Mouse (Mus musculus) kidney, postnatal 25 days (tissue): ENCODE results near the gene Adam23.

Experiments used
- DNase-seq, 2 experiments: peaks; one replicate each; pipeline ENCODE4 v3.0.0; 2021; ENCODE audit warnings: mixed read lengths in 2 of 2

Adam23 gene

DNA sequence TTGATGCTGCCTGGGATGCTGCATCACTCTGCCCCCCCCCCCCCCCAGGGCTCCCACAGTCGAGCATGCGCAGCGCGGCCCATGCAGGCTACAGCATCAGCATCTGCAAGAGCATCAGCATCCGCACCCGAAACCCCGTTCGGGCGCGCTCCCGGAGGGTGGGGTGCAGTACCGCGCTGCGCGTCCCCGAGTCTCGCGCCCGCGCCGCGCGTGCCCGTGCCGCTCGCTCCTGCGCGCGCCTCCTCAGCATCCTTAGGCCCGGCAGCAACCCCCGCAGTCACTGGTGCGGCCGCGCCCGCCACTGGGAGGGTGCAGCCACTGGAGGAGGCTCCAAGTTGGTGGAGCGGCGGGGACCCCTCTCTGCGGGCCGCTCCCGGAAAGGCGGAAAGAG is at the start of gene Adam23:
Gene Adam23 (plus strand): TSS at position 236 of the 391 bp plus-strand sequence.
- no peak for DNase-seq

DNA sequence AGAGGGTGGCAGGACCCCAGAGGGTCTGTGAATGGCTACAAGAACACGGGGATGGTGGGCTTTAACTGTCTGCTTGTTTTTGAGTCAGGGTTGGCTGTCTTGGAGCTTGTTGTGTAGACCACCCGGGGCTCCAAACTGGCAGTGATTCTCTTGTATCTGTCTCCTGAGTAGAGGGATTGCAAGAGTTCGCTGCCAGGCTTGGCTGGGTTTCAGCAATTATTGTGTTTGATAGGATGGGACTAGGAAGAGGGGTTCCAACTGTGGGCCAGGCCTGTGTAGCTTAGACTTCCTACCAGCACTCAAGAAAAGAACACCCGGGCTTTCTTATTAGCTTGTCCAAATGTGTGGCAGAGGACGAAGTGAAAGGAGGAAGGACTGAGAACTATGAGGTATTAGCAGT is 44.6 kb upstream of the Adam23 start:
- no peak for DNase-seq

DNA sequence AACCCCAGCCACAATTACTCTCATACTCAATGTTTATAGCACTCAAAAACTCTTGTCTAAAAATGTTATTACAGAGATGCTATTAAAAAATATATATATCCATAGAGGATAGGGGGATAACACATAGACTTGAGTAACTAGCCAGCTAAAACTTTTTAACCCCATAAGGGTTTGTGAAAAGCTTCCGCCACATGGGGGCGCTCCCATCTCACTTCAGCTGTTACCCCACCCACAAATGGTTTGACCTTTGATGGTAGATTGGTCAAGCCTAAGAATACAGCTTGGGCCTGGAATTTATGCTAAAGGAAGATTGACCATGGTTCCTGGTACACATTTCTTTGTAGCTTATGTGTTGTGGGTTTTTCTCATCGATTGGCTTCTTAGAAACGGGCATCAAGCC is 42.1 kb upstream of the Adam23 start:
- peak in 1 of 2 experiments; percentile 21 for DNase-seq

DNA sequence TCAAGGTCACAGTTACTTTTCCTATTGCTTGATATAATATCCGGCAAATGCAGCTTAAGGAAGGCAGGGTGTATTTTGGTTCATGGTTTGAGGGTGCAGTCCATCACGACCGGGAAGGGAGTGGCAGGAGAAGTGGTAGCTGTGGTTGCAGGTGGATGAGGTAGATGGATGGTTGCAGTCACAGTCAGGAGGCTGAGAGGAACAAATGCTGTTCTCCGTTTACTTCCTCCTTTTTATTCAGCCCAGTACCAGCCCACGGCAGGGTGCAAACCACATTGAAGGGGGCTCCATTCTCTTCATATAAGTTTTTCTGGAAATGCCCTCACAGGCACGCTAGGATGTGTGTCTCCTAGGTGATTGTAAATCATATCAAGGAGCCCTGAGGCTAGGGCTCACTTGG is 37.3 kb upstream of the Adam23 start:
- no peak for DNase-seq

DNA sequence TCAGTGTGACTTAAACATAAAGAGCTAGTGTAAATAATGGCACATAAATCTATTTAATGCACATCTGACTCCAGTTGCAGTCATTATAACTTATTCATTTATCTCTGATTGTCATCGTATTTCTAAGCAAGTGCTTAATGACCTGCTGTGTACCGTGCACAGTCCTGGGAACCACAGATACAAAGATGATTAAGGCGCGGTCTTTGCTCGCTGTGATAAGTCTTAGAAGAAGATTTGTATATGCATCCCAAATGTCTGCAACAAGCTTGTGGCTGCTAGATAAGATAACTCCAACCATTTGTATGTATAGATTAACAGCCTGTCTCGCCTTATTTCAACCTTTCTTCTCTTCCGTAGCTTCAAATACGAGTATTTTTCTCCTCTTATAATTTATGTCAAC is 27.2 kb upstream of the Adam23 start:
- DNase-seq: no peak

DNA sequence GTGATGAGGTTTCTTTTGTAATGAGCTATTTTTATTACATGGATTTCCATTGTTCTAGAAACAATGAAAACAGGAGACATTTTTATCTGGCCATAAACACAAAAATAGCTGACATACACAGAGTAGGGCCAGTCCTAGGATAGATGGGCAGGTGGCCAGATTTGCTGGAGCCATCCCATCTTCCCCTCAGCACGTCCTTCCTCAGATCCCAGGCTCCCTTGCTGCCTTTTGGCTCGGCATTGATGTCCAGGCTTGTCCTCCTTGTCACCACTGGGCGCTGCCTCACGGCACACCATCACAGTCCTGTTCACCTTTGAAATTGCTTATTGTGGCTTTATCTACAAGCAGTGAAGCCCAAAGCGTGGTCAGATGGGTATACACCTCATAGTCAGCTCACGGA is 15.0 kb upstream of the Adam23 start:
- DNase-seq: no peak

DNA sequence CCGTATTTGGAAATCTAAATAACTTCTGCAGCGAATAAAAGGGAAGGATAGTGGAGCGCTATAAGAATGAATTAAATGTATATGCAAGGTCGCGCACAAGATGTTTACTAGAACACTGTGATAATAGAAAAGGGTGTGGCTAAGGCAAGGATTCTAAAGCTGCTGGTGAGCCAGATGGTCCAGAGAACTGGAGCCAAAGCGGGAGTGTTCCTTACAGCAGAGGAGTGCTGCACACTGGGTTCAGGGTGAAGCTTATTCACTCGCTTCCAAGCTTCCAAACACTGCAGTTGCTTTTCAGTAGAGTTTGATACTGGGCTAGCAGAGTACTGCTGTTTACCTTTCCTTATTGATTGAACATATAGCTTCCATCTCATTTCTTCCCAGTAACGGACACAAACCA is 14.5 kb upstream of the Adam23 start:
- DNase-seq: no peak

DNA sequence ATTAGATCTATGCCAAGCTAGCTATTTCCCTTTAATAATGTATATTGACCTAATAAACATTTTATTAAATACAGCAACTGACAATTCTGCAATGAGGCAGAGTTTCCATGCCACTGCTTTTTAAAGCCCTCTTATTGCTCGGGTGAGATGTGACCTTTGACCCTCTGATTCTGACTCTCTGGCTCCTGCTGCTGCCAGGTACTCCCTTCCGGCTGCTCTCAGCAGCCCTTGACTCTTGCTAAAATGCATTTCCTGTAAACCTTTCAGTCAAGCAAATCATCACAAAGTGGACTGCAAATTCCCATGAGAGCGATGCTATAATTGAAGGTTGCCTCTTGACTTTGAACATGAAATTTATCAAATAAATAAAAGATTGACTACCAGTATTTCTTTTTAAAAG is 13.8 kb upstream of the Adam23 start:
- DNase-seq: no peak

DNA sequence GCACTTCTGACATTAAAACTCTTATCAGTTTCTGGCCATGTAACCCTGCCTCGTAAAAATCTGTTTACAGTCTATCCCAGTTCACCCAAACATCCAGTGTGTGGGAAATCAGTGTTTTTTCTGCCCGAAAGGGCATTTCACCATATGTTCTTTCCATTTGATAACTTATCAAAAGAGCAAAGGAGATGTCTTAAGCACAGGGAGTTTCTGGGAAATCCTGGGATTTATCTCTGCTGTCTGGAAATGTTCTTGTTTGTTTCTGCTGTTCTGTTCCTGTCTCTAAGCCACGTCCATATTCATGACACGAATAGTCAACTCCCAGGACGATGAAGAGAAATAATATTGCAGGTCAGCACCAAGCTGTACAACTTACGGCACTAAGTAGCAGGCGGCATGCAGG is 11.6 kb upstream of the Adam23 start:
- DNase-seq: no peak

DNA sequence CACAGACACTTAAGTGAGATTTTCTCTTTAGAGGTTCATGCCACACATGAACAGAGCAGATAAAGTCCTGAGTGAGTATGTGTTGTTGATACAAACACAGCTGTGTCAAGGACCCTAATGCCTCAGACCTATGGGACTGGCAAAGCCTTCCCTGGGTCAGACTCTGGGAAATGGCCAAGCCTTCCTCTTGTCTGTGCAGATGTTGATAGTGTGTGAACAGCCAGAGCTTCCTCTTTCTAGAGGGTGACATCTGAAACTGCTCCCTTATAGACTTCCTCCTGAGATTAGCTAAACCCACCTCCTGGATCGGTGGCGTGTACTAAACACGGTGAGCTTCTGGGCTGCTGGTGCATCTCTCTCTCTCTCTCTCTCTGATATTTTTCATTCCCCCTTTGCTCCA is 8.2 kb upstream of the Adam23 start:
- DNase-seq: no peak

DNA sequence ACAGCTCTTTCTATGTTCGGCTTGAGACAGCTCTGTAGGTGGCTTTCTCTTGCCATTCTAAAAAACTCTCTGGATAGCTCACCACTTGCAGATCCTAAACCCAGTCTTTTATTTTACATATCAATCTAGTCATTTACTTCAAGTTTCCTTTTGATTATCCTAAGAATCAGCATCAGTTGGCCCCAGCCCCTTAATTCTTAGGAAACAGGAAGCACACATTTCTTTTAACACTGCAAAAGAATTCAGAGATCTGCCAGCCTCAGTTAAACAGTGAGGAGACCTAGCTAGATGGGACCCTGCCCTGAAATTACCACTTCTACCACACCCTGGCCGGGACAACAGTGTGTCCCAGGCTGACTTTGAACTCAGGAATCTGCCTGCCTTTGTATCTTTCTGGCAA is 3.5 kb upstream of the Adam23 start:
- no peak for DNase-seq

DNA sequence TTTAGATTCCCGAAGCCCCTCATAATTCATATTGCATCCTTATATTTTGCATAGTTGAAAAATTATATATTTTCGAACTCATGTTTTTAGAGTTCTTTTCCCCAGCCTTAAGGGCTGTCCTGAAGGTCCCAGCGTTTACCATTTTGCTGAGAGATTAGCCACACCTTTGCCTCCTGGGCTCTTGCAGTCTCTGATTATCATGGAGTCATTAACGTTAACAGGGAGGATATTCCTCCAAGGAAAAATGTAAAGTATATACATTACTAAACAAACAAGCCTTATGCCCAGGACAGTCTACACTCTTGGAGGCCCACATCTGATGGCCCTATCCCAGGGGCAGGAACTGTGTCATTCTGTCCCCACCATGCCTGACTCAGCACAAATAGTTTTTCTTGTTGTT is 3.1 kb upstream of the Adam23 start:
- DNase-seq: no peak

DNA sequence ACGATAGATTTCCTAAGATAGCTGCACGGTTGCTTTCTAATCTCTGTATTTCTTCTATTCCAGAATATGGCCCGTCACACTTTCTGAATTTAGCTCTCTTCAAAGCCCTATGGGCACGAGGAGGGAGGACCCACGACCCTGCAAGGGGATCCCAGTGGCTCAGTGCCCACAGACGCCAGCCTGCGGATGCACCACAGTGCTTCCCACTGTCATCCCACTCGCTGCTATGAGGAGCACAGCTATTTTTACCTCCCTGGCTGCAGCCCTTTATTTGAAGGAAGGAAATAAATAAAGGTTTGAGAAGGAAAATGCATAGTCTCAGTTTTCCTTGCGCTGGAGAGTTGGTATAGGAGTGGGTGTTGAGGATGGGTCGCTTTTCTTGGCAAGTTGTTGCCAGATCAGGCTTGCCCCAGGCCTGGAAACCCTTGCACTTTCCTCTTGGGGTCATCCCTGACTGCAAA is 512 bp upstream of the Adam23 start:
- DNase-seq: no peak

DNA sequence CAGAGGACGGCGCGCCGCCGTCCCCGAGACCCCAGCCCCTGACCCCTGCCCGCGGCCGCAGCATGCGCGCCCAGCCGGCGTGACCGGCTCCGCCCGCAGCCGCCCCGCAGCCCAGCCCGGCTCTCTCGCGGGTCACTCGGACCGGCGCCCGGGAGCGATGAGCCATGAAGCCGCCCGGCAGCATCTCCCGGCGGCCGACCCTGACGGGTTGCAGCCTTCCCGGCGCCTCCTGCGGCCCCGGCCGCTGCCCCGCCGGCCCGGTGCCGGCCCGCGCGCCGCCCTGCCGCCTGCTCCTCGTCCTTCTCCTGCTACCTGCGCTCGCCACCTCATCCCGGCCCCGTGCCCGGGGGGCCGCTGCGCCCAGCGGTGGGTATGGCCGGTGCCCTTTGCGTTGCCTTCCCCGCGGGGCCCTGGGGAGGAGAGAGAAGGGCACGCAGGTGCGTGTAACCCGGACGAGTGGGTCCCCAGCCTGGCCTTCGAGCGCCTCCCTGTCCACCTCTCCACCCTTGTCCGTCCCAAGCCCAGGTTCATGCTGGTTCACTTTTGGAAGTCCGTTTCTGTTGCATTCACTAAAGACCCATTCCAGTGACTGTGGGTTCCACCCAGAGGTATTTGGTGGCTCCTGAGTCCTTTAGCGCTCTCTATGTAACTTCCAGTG is 485 bp downstream of the Adam23 start:
- DNase-seq: peak in 1 of 2 experiments; percentile 37

DNA sequence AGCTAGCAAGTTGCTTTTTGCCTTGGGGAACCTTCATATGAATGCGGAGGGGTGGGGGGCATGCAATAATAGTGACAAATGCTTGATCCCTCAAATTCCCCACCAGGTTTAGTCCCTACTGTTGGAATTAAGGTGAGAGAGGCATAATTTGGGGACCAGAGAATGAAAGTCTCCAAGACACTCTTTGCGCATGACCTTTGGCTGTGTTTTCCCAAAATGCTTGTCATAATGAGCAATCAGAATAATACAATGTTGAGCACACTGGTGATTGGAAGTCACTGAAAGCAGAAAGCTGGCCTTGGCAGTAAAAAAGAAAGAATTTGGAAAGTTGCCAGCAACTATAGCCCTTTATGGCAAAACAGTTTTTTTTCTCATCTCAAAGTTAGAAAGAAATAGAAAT is 1.0 kb downstream of the Adam23 start:
- DNase-seq: no peak

DNA sequence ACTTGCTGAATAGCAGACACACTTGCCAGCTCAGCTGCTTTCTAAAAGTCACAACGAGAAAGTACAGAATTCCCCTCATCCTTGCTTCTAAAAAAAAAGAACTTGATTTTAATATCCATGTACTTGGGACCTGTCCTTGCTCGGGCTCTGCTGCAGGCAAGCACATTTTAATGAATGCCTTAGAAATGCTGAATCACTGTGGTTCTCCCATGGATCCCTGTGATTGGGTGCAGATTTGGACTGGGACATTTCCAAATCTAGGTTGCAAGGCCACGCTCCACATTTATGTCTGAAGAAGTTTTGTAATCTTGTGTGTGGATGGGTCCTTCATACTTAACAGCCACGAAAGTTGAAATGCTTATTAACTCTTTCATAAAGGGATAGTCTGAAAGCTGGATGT is 4.4 kb downstream of the Adam23 start:
- no peak for DNase-seq

DNA sequence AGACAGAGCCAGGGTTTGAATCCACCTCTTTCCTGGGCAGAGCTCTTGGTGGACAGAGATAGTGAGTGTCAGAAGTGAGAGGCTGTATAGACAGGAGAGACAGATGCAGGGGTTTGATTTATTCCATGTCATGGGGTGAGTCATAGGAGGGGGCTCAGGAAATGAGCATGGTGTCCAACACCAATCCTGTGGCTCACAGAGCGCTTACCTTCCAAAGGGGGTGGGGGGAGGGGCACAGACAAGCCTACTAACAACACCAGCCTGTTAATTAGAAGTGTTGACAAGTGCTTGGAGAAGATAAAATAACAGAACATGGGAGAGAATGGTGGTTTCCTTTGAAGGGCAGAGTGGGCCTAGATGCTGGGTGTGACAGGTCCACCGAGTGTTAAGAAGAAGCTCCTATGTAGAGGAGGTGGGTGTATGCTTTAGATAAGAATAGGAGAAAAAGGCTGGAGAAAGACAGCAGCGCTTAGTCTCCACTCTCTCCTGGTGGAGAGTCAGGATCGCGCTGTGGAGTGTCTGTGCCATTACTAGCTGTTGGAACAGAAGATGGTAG is 7.7 kb downstream of the Adam23 start:
- no peak for DNase-seq

DNA sequence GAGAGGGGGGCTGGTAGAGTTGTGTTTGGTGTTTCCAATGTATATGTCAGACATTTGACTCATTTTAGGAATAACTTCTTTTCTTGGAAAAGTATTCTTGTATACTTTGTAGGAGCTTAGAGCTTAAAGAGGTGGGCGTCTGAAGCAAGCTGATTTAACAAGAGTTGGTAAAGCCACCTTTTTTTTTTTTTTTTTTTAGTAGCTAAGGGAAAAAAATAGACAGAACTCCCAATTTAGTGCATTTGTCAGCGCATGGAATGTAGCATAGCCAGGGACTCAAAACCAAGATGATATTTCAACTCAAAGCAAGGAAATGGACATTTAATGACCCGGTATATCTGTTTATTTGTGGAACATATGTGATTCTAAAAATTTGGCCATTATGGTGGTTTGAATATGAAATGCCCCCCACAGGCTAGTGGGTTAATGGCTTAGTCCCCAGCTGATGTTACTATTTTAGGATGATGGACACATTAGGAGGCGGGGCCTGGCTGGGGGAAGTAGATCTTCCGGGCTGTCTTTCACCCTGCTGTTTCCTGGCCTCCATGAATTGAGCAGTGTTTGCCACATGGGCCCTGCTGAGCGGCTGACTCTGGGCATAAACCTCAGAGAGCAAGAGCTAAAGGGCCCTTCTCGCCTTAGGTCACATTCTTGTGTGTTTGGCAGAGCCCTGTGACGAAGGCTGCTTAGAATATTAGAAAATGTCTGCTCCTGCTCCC is 12.3 kb downstream of the Adam23 start:
- no peak for DNase-seq

DNA sequence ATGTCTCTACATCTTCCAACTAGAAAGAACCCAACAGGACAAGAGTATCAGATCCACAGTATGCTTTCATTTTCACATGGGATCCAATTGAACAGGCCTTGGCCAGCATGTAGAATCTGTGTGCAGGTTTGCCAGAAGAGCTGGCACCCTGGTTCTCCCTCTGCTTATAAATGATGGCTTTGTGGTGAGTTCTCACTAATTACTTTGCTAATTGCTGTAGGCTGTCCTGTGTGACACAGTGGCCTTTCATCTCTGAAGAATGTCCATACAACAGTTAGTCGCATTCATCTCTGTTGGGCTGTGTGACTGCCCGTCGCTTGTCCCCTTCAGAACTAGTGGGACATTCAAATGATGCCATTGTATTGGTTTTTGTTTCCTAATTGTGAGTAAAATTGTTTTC is 13.5 kb downstream of the Adam23 start:
- DNase-seq: no peak

DNA sequence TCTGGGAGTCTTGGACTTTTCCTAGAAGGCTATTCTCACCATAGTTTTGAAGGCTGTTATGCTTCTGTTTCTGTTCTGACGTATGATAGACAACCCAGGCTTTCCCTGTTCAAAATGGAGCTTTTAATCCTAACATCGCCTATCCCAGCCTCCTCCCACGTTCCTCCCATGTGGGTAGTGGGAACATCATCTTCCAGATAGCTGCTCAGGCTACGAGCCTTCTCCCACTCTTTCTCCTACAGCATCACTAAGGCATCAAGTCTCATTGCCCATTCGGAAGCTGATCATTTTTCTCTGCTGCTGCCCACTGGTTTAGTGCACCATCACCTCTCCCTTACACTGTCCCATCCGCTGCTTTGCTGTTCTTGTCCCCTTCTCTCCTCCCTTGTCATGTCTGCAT is 14.2 kb downstream of the Adam23 start:
- DNase-seq: no peak

DNA sequence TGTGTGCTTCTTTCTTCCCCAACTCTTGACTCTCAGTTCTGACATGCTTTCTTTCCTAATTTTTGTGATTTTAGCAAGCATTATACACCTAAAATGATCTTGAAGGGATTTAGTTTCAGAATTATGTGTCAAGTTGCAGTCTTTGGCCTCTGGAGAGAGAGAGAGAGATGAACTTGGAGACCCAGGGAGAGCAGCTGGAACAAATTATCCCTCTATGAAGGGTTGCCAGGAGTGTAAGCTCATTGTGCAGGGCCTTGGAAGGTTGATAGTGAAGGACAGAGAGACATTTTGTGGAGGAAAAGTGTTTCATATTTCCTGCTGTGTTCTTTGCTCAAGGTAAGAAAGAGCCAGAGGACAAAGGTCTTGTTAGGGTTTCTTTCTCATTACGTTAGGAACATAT is 18.8 kb downstream of the Adam23 start:
- DNase-seq: no peak

DNA sequence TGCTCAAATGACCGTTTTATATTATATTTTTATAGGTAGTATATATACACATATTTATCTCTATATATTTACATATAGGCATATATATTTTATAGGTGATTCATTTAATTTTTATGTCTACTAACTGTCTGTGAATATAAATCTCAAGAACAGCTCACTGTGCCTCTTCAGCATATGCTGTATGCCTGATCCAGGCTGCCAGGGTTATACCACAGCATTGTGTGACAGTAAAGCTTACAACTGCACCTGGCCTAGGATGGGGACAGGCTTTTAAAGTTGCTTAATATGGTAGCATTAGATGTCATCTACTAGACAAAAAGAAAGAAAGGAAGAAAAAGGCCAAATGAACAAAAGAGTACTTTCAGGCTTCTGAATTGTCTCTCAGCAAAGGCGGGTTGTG is 27.6 kb downstream of the Adam23 start:
- no peak for DNase-seq

DNA sequence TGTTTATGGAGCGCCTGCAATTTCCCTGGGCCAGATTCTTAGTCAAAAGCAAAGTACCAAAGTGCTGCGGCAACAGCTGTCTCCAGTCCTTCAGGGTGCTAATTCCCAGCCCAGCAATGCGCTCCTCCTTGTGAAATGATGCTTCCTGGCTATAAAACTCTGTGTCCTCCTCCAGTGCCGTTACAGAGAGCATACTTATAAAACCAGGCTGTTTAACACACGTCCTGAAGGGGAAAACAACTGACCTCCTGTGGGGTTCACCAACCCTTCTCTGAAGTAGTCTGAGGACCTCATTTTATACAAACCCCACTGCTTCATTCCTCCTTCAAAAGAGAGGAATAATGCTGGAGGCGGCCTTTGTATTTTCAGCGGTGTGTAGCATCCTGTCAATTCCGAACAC is 28.0 kb downstream of the Adam23 start:
- no peak for DNase-seq

DNA sequence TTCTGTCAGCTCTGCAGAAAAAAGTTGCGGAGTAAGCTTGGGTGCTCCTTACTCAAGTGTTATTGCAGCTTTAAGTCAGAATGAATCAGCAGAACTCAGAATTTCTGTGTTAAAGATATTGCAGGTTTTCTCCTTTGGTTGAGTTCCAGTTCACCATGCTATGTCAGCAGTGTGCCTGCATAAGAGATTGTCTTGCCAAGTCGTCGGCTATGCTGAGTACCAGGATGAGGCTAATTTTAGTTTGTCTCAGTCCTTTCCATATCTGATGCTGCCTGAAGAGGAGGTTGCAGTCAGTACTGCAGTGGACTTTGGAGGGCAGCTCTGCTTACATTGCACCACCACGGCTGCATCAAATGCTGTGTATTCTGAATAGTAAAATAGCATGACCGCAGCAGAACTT is 33.3 kb downstream of the Adam23 start:
- DNase-seq: no peak

DNA sequence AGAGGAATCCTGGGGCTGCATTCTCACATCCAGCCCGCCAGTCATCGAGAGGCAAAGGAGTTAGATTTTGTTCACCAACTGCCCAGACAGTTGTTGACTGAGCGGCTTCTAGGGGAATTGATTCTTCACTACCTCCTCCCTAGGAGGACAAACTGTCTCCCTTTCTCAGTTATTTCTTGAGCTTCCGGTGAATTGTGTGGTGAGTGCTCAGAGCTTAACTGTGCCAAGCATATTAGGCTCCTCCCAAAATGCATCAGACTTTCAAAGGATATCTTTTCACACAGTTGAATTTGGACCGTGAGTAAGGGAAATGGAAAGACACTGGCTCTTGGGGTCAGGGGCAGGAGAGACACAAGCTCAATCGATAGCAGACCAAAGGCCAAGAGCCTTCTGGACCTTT is 39.0 kb downstream of the Adam23 start:
- no peak for DNase-seq
